Mouse (Mus musculus) cerebellum, adult 9-10 months (tissue): ENCODE data around the gene Spin1.
"Not testable (repeated sequence)": the region's sequence is repeated elsewhere in the genome, so short reads cannot be mapped to it uniquely, and the experiment has no call there.

Source experiments
- DNase-seq: peaks from one replicate; pipeline ENCODE4 v3.0.0; 2022

Spin1 gene

GRCm38 (mm10) chr13:51100233-51101015, at the start of gene Spin1:
Gene Spin1, plus strand, starts transcription at chr13:51100880.
- peak; percentile 93 for DNase-seq

- no peak for DNase-seq
These were observed 49.7 kb upstream of the Spin1 start for GRCm38 (mm10) chr13:51051016-51051415.

DNA sequence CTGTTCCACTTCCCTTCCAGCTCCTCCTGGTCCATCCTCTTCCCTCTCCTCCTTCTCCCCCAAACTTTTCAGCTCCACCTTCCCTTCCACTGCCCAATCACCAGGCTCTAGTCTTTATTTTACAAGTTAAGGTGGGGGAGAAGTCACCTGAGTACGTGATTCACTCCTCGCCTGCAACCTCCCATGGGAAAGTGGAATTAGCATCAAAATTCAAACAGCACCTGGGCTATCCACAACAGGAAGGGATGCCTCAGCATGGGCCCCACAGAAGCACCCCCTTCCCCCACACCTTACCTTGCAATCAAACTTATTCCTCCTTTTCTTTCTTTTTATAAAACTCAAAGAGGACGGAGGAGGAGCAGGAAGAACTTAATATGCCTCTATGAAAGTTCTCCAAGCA, 48.3 kb upstream of the Spin1 start:
- DNase-seq: no peak

DNA sequence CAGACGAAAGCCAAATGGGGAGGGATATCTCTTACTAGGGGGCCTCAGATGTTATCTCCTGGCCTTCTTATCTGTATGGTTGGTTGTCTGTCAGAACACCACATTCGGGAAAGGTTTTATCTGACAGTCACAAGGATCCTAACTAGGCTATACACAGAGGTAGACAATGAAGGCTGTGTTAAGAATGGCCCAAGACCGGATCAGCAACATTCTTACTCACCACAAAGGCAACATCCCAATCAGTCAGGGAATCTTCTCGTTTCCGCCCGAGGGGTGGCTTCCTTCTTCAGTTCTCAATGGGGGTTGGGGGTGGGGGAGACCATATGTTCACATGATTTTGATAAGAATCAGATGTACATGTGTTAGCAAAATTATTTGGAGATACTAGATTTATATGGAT, 37.7 kb upstream of the Spin1 start:
- no peak for DNase-seq

DNA sequence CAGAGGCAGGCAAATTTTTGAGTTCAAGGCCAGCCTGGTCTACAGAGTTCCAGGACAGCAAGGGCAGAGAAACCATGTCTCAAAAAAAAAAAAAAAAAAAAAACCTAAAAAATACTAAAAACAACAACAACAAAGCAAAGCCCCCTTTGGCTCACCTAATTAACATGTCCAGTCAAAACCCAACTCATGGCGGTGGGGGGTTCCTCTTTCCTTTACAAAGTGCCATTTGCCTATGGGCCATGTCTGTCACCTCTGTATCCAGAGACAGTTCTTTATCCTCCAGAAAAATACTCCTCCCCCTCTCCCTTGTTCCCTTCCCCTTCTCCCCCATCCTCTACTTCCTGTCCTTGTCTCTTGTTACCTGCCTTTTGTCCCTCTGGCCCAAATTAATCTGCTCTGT, 37.0 kb upstream of the Spin1 start:
- DNase-seq: no peak

- DNase-seq: no peak
These were observed 36.3 kb upstream of the Spin1 start for GRCm38 (mm10) chr13:51064429-51064828.

DNA sequence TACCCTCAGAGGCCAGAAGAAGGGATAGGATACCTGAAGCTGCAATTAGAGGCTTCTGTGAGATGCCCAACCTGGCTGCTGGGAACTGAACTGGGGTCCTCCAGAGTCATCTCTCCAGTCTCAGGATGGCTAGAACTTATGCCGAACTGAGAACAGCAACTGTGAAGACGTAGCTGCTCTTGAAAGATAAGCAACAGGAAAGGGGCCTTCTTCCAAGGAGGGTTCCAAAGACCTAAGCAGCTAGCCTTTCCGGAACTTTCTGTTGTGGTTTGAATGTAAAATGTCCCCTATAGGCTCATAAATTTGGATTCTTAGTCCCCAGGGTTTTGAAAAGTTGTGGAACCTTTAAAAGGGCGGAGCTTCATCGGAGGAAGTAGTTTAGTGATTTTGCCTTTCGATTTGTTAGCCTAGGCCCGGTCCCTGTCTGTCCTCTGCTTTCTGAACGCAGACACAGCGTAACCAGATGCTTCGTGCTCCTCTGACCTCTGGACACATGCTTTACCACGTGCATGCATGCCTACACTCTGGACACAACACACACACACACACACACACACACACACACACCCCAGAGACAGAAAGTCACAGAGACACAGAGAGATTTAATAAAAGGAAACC, 29.5 kb upstream of the Spin1 start:
- DNase-seq: no peak

GRCm38 (mm10) chr13:51071763-51072276, 28.9 kb upstream of the Spin1 start:
- DNase-seq: no peak

GRCm38 (mm10) chr13:51072917-51073843, 27.5 kb upstream of the Spin1 start:
- no peak for DNase-seq

GRCm38 (mm10) chr13:51074081-51074680, 26.5 kb upstream of the Spin1 start:
- no peak for DNase-seq

- DNase-seq: not testable (repeated sequence)
These were observed 24.5 kb upstream of the Spin1 start for GRCm38 (mm10) chr13:51076191-51076590.

GRCm38 (mm10) chr13:51078586-51078985, 22.1 kb upstream of the Spin1 start:
- not testable (repeated sequence) for DNase-seq

GRCm38 (mm10) chr13:51080801-51081200, 19.9 kb upstream of the Spin1 start:
- DNase-seq: no peak

- no peak for DNase-seq
These were observed 16.4 kb upstream of the Spin1 start for GRCm38 (mm10) chr13:51084241-51084640.

DNA sequence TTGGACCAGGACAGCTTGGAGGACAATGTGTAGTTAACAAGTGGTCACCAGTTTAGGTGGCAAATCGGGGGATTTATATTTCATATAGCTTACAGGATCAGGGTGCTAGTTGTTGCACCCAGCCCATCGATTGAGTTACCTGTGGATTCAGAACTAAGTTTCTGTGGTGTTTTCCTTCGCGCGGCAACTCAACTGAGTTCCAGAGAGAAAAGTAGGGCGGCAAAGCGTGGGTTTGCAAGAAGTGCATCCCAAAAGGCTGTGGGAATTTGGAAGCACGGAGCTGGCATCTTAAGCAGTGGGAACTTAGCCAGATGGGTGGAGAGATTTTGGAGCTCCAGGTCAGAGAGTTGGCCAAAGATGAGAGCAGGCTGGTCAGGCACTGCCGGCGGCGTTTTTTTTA, 14.7 kb upstream of the Spin1 start:
- no peak for DNase-seq

DNA sequence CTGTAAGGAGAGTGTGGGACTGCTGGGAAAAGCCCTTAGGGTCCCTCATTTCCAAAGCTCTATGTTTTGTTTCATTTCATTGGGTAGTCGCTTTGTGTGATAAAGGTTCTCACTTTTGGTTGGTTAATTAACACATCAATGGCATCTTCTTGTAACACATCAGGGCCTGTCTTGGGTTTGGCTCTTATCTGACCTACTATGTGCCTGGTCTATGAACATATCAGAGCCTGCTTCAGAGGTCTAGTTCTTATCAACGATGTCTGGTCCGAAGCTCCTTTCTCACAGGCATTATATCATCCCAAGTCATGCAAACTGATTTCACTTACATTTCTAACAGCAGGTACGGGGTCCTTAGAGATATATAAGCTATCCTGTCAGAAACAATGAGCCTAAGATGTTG, 13.4 kb upstream of the Spin1 start:
- DNase-seq: no peak

GRCm38 (mm10) chr13:51088207-51088606, 12.5 kb upstream of the Spin1 start:
- no peak for DNase-seq

DNA sequence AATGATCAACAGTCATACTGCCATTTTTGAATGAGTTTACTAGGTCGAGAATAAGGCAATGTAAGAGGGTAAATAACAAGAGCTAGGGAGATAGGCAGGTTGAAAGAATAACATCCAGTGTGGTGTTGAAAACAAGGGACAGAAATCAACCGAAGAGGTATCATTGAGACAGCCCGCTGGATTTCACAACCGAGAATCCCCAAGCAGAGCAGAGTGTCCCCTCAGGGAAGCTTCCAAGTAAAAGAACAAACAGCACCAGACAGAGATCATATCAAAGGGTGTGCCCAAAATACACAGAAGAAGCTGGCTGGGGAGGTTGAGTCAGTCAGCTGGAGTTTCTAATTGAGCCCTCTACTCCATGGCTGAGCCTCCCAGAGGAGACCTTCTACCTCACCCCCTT, 11.6 kb upstream of the Spin1 start:
- no peak for DNase-seq

GRCm38 (mm10) chr13:51090105-51090661, 10.5 kb upstream of the Spin1 start:
- DNase-seq: no peak

DNA sequence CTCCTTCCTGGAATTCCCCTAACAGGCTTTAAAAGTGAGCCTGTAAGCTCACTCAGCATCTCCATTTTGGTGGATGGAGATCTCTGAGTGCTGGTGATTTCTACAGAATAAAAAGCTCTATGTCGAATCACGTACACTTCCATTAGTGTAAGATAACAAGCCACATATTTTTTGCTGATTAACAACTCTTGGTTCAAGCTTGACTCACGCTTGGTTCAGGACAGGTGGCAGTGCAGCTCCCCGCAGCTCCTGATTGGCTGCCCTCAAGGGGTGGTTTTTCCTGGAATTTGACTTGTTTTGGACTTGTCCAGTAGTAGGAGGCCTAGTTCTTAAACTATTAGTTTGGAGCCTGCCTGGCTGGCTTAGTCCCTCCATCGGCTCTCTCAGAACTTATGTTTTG, 7.2 kb upstream of the Spin1 start:
- no peak for DNase-seq

DNA sequence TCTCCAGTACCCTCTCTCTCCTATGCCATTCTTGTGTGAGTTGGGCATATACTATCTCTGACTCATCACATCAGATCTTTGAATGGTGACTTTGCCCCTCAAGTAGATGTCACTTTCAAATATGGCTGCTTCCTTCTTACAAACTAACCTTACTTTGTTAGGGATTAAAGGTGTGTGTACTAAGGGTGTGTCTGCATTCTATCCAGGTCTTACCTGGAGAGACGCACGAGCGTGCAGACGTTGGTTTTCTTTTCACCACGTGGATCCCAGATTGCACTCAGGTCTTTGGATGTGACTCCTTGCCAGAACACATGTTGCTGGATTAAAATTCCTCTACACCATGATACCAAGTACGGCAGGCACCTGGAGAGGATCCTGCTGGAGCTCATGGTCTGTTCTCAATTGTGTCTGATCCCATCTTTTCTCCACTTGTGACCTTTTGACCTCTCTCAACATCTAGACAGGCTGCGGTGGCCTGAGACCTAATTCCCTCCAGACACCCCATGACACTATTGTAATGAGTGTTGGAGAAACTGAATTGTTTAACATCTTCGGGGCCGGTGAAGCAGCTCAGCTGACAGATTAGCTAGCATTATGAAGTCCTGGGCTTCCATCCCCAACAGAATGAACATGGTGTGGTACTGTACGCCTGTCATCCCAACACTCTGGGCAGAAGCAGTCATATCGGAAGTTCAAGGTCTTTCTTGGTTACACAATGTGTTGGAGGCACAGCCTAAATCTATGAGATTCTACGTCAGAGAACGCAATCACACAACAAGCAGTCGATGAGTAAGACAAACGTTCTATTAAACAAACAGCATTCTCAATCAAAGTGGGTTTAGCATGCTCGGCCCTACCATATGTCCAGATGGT, 6.1 kb upstream of the Spin1 start:
- no peak for DNase-seq
